Mouse (Mus musculus): ENCODE measurements around the gene Ly6g5b.
A peak's percentile ranks its signal among the peaks of the same experiment; 100 is the strongest.

The Ly6g5b gene

DNA sequence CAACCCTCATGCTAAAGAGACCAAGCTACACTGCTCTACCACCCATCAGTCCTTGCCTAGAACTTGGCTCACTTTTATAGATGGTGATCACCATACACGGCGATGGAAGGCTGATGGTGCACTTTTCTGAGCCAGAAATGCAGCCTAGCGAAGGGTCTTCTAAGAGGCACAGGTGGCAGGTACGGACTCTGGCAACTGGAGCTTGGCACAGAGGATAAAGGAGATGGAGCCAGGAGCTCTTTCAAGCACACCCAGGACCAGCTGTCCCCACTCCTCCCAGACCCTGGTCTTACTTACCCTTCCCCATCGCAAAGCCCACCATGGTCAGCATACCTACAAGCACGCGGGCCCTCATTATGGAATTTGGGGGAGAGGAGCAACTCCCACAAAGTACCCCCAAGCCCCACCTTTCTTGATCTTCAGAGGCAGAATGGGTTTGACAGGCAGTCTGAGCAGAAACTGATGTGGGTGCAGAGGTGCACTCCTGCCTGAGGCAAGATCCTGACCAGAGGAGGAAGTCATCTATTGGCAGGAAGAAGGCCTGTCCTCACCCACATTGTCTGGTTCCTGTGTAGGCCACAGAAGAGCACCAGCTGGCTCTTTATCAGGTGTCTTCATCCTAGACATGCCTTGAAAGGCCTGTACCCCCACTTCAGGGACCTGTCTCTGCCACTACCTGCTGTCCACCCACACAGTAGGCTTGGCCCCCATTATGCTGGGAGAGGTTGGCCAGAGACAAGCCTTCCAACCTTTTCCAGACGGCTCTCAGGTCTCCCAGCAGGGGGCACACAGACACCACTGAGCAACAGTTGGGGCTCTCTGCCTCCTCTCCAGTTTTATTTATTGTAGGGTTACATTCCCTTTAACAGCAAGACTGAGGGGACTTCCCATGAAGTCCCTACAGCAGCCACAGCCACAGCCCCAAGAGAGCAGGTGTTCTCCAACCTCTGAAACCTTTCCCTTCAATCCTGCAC lies at the start of gene Ly6g5b:
Gene Ly6g5b (minus strand): TSS at position 383 of the 974 bp plus-strand sequence.
- DNase-seq: no peak

DNA sequence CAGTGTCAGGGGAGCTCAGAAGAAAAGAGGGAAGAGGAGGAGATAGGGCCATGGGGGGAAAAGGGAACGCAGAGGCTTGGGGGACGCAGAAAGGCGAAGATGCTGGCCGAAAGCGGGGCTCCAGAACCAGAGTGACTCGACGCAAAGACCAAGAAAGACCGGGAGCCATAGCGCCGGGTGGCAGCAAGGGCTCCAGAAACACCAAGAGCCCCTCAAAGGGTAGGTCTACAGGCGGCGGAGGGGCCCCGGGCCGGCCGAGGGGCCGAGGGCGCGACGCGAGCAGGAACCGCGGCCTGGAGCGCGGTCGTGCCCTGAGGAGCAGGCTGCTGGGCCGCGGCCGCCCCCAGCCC lies 49.0 kb upstream of the Ly6g5b start:
- no peak for DNase-seq

DNA sequence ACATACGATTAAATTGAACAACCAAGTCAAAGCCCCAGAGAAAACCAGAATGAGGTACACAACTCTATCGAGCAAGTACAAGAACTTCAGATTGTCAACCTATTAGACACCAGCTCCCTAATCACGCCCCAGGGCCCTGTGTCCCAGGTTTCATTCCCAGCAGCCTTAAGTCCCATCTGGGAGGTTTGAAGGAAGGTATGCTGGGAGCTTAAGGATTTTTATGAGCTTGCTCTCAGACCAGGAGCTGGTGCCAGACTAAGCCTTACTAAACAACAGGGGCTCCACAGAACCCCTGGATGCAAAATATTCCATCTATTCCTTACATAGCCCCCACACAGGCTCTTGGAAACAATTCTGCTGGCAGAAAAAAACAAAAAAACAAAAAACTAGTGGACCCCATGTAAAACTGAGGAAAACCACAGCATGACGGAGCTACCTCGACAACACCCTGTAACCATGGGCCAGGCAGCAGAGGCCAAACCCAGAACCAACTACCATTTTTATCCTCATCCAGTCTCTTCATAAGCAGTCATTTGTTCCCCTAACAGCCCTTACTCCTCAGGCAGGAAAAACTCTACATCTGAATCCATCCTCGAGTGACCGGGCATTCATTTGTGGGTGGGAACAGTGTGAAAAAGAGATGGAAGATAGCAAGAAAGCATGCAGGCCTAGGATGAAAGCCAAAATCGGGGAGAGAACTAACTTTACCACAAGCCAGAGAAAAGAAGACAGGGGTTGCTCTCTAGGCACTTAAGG lies 48.3 kb upstream of the Ly6g5b start:
- DNase-seq: peak; percentile 64

DNA sequence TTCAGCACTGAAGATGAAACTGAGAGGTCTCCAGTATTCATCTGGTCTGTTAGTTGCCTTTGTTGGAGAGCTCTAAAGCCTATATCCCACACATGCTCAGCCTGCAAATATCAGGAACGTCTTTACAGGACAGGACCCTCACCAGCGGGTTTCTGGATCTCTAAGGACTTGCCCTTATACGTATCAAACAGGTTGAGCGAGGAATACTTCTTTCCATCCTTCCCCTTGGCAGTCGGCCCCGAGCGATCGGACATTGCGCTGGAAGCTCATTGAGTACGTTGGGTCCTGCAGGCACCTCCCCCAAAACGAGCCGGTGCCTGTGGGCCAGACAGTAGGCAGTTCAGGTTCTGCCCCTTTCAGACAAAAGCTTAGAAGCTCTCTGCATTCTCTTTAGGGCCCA lies 47.5 kb upstream of the Ly6g5b start:
- DNase-seq: peak; percentile 62

DNA sequence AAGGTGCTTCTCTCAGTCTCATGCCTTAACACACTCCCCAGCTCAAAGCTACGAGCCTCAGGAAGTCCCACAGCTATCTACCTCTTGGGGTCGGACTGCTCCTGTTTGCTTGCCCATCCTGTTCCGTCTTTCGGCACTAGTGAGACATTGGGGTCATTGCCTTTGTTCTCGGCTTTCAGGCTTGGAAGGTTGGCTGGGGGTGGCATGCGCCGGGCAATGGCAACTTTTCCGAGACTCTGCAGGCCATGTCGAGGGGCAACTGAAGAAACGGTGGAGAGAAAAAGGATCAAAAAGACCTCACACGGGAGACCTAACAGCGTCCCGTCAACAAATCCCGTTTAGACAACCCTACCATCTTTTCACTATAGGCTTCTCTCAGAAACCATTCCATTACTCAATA lies 46.9 kb upstream of the Ly6g5b start:
- DNase-seq: peak; percentile 20

DNA sequence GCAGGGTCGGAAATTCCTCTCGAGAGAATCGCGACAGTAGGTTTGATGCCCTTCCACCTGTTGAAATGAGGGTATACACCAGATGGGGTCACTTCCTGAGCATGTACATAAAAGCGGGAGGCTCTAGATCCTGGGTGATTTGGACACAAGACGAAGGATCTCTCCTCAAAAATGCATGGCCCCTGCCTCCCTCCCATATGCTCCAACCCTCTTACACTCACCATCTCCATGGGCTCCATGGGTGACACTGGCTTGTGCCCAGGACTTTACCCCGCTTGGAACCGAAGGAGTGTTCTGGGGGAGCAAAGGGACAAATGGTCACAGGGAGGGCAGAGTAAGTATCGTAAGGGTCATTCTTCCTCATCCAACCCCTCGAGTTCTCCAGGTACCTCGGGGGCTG lies 46.2 kb upstream of the Ly6g5b start:
- peak; percentile 42 for DNase-seq

DNA sequence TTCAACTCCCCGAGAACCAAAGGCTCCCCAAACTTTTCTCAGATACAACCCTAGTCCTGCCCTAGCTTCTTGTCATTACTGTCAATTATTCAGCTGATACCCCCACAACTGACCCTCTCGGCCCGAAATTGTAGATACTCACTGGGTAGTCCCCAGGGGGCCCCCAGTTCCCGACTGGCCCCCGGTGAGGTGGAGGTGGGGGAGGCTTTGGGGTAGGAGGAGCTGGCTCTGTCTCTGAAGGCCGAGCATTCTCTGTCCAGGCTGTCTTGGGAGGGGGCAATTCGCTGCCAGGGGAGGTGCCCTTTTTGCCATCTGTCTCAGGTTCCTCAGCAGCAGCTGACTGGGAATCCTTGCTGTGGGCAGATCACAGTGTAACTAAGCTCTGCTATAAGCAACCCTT lies 44.4 kb upstream of the Ly6g5b start:
- DNase-seq: peak; percentile 47

DNA sequence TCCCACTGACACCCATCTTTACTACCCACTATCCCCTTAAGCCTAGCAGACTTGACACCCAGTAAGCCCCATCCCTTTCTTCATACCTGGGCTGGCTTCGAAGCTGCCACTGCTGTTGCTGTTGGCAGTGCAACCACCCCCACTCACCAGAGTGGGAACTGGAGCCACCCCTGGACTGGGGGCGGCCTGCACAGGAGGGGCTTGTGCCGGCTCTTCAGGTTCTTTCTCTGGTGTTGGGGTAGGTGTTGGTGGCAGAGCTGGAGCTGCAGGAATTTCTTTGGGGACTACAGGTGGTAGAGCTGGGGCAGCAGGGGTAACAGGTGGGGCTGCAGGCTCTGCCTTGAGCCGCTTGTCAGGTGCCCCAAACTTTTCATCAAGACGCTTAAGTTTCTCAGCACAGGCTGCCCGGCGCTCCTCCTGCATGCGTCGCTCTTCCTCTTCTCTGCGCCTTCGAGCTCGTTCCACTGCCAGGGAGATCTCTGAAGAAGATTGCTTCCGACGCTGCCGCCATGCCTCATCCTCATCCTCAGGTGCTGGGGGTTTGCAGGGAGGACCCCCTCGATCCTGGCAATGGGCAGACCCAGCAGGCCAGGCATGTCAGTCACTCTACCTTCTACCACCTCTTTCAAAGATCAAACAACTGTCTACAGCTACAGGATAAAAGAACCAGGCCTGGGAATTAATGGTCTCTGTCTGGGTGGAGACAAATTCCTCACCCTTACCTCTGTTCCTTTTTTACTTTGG lies 43.8 kb upstream of the Ly6g5b start:
- DNase-seq: peak; percentile 18

DNA sequence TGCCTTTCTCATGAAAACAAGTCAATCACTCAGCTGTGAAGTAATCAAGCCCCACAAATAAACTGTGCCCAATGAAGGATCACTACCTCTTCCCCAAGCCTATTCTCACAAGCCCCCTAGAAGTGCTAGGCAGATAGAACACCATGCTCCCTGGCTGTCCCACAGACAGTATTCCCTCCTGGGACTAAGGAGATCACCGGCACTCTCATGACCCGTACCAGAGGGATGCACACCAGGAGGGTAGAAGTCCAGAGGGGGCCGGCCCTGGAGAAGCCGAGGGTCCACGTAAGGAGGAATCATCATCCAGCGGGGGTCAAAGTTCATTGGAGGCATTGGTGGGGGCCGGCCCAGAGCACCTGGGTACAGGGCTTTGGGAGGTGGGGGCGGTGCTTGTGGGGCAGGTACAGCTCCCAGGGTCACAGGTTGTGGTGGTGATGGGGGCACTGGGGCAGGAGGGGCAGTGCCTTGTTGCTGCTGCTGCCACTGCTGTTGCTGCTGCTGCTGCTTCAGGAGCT lies 42.5 kb upstream of the Ly6g5b start:
- peak; percentile 39 for DNase-seq

DNA sequence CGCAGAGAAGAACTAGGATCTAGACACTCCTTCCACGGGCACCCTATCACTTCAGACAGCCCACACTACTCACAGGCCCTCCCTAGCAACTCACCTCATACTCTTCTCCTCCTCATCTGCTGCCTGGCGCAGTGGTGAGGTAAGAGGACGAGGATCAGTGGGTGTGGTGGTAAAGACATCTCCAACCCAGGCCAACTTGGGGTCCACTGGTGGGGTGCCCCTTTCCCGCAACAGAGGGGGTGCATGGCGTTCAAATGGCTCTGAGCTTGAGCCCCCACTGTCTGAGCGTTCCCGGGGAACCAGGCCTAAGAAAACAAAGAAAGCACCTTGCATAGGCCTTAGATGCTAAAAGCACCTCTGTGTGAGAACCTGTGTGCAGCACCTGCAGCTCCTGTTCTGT lies 42.0 kb upstream of the Ly6g5b start:
- DNase-seq: no peak

DNA sequence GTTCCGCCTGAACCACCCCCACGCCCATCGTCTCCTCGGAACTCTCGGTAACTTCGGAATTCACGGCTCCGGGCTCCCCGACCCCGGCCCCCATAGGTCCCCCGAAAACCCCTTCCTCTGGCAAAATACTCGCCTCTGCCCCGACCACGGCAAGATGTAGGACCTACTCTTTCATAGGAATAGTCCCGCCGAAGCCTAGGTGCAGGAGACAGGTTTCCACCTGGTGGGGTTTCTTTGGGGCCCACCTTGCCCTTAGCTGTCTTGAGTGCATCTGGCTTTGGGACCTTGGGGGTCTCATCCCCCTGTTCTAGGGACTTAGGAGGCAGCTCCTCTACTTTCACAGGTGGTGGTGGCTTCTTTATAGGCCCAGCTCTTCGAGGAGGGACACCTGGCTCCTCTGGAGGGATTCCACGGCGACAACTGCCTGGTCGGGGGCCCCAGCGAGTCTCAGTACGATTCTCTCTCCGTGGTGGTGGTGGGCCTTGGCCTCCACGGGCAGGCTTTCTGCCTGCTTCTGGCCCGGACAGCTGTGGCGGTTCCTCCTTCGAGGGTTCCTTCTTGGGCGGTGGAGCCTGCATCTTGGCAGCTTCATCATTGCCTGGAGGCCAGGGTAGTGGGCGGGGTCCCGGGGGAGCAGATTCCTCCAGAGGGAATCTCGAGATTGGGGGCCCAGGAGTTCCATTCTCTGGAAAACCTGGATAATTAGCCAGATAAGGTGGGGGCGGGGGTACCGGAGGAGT lies 41.4 kb upstream of the Ly6g5b start:
- DNase-seq: no peak

DNA sequence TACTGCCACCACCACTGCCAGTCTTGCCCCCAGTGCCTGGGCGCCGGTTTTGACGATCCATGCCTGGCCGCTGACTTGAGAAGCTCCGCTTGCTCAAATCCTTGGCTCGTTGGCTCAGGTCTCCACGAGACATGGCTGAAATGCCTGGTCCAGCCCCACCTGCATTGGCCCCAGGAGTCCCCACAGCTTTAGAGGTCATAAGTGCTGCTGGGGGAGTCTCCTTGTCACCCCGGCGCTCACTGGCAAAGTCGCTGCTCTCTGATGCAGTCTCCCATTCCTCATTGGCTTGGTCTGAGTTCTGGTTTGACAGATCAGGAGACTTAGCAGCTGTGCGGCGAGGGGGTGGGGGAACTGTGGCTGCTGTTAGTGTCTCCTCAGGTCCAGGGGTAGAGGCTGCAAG lies 40.2 kb upstream of the Ly6g5b start:
- DNase-seq: no peak

DNA sequence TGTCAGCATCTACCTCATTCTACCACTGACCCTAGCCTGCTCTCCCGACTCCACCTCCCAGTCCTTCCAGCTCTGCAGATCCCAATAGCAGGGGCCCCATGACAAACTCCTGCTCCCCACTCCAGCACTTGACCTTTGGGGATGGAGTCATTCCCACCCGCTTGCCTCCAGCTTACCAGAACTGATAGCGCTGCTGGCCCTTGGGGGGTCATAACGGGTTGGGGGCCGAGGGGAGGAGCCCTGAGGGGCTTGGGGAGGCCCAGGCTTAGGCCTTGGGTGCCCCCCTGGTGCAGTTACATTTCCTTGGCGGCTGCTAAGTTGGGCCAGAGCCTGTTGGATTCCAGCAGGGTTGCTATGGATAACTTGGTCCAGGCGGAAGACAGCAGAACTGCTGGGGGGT lies 39.4 kb upstream of the Ly6g5b start:
- DNase-seq: no peak

DNA sequence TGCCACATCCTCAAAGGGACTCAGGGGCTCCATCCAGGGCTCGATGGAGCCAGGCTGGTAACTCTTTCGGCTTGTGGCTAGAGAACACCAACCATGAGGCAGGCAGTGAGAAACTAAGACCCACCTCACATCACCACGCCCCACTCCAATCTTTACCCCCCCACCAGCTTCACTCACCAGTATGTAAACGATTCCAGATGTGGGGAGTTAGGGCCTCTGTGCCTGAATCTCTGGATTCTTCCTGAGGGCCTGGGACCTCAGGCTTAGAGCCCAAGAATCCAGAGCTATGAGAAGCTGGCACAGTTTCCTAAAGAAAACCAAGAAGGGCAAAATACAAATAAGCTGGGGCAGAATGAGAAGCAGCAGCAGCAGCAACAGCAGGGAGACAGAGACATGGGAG lies 38.7 kb upstream of the Ly6g5b start:
- no peak for DNase-seq

DNA sequence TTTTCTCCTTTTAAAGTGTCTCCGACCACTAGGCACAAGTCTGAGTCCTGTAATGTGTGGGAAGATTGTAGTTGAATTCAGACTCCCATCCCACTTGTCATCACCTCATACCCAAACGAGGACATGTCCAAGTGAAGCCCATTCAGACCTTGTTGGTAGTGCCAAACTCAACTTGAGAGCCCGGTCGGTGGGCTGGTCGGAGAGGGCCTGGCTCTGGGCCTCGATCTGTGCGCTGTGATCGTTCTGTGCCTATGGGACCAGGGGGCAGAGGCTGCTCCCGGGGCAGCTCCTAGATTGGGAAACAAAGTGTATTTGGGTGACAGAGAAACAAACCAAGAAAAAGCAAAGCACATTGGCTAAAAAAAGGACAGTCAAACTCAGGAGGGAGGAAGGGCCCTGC lies 37.8 kb upstream of the Ly6g5b start:
- no peak for DNase-seq

DNA sequence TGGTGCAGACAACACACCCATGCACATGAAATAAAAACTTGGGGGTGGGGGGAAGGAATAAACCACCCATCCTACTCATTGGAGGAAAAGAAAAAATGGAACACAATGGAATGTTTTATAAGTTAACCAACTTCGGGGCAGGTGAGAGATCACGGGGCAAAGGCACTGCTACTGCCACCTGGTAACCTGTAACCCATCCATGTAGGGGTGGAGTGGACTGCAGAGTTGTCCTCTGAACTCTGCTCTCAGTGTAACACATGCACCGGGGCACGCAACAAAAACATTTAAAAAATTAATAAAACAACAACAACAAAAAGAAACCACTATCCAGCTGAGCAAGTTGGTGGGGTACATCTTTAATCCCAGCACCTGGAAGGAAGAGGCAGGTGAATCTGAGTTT lies 36.9 kb upstream of the Ly6g5b start:
- DNase-seq: no peak

DNA sequence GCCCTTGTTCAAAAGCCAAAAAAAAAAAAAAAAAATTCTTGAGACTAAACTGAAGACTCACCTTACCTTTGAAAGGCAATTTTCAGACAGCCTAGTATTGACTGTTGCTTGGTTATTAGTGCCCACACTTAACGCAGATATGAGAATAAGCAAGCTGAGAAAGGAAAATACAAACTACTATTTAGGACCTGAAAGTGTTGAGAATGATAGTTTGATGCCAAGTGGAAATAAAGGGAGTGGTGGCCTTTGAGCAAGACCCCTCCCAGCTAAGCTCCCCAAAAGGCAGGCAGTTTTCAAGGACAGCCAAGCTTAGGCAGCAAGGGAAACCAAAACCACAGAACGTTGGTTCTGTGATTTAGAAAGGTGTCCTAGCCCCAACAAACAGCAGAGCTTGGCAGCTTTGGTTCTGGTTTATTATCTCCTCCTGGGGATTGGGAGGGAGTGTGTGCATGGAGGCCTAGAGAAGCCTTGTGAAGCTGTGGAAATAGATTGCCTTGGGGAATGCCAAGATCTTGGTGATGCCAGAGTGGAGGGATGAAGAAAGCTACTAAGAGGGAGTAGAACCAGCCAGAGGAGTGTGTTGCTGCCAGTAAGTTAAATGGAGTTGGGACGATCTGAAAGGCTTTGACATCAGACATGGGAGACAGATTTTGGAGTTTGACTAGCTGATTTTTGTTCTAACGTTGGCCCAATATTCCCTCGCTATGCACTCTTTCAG lies 32.9 kb upstream of the Ly6g5b start:
- DNase-seq: no peak

DNA sequence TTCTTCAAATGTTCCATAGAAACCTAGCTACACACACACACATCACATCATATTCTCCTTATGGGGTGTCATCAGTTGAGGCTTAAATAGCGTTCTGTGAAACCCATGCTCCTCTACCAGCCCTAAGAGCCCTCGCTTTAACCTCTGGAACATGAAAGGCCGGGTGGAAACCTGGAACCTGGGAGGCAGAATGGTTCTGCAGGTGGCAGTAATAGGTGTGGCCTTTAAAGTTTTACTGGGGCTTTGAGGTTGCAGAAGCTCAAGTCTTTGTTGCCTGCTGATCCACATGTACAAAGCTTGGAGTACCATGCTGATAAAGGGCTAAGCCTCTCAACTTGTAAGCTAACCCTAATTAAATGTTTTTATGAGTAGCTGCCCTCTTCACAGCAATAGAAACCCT lies 32.1 kb upstream of the Ly6g5b start:
- DNase-seq: no peak

DNA sequence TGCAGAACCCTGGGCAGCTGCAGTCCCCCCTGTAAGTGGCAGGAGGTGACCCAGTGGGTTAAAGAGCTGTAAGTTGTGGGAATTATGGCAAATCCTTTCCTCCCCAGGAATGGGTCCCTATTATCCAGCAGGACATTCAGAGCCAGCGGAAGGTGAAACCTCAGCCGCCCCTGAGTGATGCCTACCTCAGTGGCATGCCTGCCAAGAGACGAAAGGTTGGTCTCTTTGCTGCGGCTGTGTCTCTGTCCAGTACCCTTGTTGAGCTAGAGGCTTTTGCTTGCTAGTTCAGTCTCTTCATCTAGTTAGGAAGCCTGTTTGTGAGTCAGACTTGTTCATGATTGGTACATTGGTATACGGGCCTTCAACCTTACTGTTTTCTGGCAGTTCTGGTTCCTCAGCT lies 30.9 kb upstream of the Ly6g5b start:
- DNase-seq: no peak

DNA sequence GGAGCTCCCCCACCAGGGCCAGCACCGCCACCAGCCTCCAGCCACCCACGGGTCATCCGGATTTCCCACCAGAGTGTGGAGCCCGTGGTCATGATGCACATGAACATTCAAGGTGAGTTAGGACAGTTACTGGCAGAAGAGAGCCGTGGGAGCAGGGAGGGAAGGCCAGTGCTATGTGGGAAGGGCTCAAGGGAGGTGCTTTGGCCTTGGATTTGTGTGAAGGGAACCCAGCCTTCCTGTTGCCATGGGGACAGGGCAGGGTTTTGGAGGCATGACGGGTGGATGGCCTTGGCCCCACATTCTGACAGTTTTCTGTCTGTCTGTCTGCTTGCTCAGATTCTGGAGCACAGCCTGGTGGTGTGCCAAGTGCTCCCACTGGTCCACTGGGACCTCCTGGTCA lies 26.7 kb upstream of the Ly6g5b start:
- peak; percentile 21 for DNase-seq

DNA sequence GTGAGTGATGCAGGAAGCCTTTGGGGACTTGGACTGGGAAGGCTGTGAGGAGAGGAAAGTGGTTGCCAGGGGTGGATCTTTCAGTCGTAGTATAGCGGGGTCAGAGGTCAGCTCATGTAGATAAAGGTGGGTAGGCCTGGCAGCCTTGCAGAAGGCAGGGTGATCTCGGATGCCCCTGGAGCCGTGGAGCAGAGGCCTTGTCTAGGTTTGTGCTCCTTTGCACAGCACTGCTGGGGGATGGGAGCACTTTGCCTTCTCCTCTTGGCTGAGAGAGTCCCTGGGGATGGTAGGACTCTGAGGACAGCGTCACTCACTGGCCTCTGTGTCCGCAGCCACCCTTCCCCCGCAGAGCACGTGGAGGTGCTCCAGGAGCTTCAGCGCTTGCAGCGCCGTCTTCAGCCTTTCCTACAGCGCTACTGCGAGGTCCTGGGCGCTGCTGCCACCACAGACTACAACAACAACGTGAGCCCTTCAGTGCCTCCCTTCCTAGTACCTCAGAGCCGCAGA lies 25.3 kb upstream of the Ly6g5b start:
- DNase-seq: peak; percentile 34

DNA sequence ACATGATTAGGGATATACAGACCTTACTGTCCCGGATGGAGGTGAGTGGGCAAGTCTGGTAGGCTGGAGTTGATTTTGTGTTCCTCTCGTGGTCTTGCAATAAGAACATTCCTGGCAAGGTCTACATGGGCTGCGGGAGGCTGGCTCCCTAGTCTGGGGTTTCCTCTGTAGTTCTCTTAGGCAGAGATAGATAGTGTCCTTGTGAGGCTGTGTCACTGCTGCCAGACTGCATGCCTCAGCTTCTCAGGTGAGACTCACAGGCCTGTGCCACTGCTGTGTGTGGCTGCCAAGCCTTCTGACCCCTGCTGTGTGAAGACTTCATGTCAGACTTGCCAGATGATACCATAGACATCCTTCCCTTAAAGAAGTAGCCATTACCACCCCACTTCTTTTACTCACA lies 24.0 kb upstream of the Ly6g5b start:
- peak; percentile 22 for DNase-seq
